Mouse (Mus musculus) erythroblast, embryonic 14.5 days (primary cell): ENCODE results near the gene Hipk2.

Experiments
- GATA1 ChIP-seq: IDR thresholded peaks from 2 replicates; pipeline ENCODE4 v1.6.1; 2012; ENCODE audit warnings: low read length, inconsistent platforms, mixed read lengths
- TAL1 ChIP-seq: IDR thresholded peaks from 3 replicates; pipeline ENCODE4 v1.6.1; 2012; ENCODE audit warnings: low read length, inconsistent platforms, mixed read lengths

DNA sequence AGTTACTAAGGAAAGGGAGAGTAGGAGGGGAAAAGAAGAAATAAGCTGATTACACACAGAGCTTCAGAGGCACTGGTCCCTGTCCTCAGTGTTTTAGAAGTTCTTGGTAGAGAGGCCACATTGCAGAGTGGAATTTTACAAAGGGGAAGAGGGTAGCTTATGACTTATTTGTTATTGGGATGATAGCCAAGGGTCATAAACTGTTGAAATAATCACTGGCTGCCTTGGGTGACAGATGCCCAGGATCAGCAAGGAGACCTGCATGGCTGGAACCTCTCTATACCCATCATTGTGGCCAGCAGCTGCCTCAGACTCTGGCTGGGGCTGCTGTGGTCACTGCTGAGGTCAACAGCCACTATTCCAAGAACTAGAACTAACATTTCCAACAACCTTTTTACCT, 52.1 kb downstream of the Hipk2 start:
- no peak for TF ChIP-seq GATA1
- TF ChIP-seq TAL1, result no peak
